Mouse (Mus musculus) heart, embryonic 11.5 days (tissue): ENCODE data around the gene Gm5725. TPM values are rescaled to one million over a fixed set of nuclear protein-coding genes. Genes with fewer than 3 reads are reported as not detected.
"Not testable (repeated sequence)": the region's sequence is repeated elsewhere in the genome, so short reads cannot be mapped to it uniquely, and the experiment has no call there.

Experiments used
- ATAC-seq: fragments of 200-750 bp; cut with Nextera tagmentation; replicated peaks from 2 replicates; pipeline ENCODE4 v1.8.0; 2017; ENCODE audit warnings: moderate library complexity; ENCODE audit not compliant: insufficient number of reproducible peaks, low FRiP score, low TSS enrichment
- H3K27ac ChIP-seq: fragments of 300-500 bp; sonication (generic); 2 replicates; pipeline ENCODE4 v1.5.1; 2014; ENCODE audit warnings: mild to moderate bottlenecking, low read depth, low read length
- H3K27me3 ChIP-seq: fragments of 300-500 bp; sonication (generic); 2 replicates; pipeline ENCODE4 v1.6.1; 2014; ENCODE audit warnings: mild to moderate bottlenecking, low read length, mixed read lengths; ENCODE audit not compliant: control insufficient read depth, insufficient read depth
- H3K36me3 ChIP-seq: fragments of 300-500 bp; sonication (generic); 2 replicates; pipeline ENCODE4 v1.6.1; 2014; ENCODE audit warnings: mild to moderate bottlenecking, low read length, moderate library complexity, mixed read lengths; ENCODE audit not compliant: control insufficient read depth, insufficient read depth
- H3K4me1 ChIP-seq: fragments of 300-500 bp; sonication (generic); 2 replicates; pipeline ENCODE4 v1.6.1; 2014; ENCODE audit warnings: low read length; ENCODE audit not compliant: control insufficient read depth, insufficient read depth
- H3K4me2 ChIP-seq: fragments of 300-500 bp; sonication (generic); 2 replicates; pipeline ENCODE4 v1.6.1; 2014; ENCODE audit warnings: mild to moderate bottlenecking, moderate library complexity
- H3K4me3 ChIP-seq: fragments of 300-500 bp; sonication (generic); 2 replicates; pipeline ENCODE4 v1.5.1; 2014; ENCODE audit warnings: low read depth, low read length
- H3K9ac ChIP-seq: fragments of 300-500 bp; sonication (generic); 2 replicates; pipeline ENCODE4 v1.6.1; 2014; ENCODE audit warnings: mild to moderate bottlenecking, low read depth, low read length, moderate library complexity
- H3K9me3 ChIP-seq: fragments of 300-500 bp; sonication (generic); replicated peaks from 2 replicates; pipeline ENCODE4 v1.6.1; 2016; ENCODE audit warnings: low read length; ENCODE audit not compliant: control insufficient read depth
- WGBS: fragments of 180-500 bp; shearing (Covaris S2); extraction: QIAGEN DNeasy Blood & Tissue Kit; methylation state at CpG from one replicate; pipeline ENCODE4 v1.1.7; 2014; ENCODE audit not compliant: insufficient replicate concordance; 5-methylcytosine and 5-hydroxymethylcytosine counted together
- polyA plus RNA-seq: library from polyadenylated mRNA; unstranded; fragments of >200 nt; fragmentation: Nextera tagmentation; extraction: Ambion mirVana; gene quantifications from 2 replicates; pipeline ENCODE4 v1.2.1, GENCODE M21; 2014

Gm5725 gene
- not detected in 2 replicates for polyA plus RNA-seq

DNA sequence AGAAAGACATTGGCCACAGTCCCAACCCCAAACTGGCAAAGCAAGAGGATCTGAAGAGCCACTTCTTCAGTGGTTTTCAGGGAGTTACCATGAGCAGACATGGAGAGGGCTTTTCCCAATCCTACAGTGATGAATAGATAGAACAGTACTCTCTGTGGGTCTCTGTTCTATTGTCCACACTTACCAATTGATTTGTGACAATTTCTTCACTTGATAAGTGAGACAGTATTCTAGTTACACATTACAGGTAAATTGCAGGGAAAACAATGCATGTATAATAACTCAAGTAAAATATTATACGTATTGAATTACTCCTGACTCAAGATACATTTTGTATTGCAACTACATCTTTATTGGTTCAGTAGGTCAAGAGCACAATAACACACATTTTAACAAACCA, at the start of gene Gm5725:
Gene Gm5725 (minus strand): TSS at position 101 of the 400 bp plus-strand sequence.
- H3K4me1 ChIP-seq, H3K4me2 ChIP-seq, H3K36me3 ChIP-seq, H3K9ac ChIP-seq, ATAC-seq, H3K9me3 ChIP-seq, H3K27me3 ChIP-seq, H3K27ac ChIP-seq, H3K4me3 ChIP-seq: not testable (repeated sequence)
- no CpG with 5 or more reads among the region's 1 CpGs for WGBS

DNA sequence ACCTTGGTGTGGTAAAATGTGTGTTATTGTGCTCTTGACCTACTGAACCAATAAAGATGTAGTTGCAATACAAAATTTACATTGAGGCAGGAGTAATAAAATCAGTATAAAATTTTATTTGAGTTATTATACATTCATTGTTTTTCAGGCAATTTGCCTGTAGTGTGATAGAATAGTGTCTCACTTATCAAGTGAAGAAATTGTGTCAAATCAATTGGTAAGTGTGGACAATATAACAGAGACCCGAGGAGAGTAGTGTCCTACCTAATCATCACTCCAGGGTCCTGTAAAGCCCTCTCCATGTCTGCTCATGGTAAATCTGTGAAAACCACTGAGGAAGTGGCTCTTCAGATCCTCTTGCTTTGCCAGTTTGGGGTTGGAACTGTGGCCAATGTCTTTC, 12.0 kb downstream of the Gm5725 start, which contains the start of gene Vmn1r135:
Gene Vmn1r135 (plus strand): TSS at position 301 of the 400 bp plus-strand sequence.
- H3K4me2 ChIP-seq, H3K27me3 ChIP-seq, ATAC-seq, H3K4me1 ChIP-seq, H3K36me3 ChIP-seq, H3K9me3 ChIP-seq, H3K4me3 ChIP-seq, H3K9ac ChIP-seq, H3K27ac ChIP-seq: not testable (repeated sequence)
- WGBS: no CpG with 5 or more reads among the region's 1 CpGs

DNA sequence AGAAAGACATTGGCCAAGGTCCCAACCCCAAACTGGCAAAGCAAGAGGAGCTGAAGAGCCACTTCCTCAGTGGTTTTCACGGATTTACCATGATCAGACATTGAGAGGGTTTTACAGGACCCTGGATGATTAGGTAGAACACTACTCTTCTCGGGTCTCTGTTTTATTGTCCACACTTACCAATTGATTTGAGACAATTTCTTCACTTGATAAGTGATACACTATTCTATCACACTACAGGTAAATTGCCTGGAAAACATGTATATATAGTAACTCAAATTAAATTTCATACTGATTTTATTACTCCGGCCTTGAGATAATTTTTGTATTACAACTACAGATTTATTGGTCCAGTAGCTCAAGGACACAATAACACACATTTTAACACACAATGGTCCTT, 47.4 kb downstream of the Gm5725 start, which contains the start of gene Gm4177:
Gene Gm4177 (minus strand): TSS at position 101 of the 400 bp plus-strand sequence.
- WGBS: no CpG with 5 or more reads among the region's 3 CpGs
- not testable (repeated sequence) for H3K36me3 ChIP-seq, H3K4me1 ChIP-seq, H3K27ac ChIP-seq, H3K4me2 ChIP-seq, ATAC-seq, H3K9me3 ChIP-seq, H3K4me3 ChIP-seq, H3K27me3 ChIP-seq, H3K9ac ChIP-seq

Other genes starting within 250 kb of the Gm5725 start
- not detected in 2 replicates for gene Vmn1r132, start 230.2 kb downstream of the Gm5725 start, polyA plus RNA-seq
- not detected in 2 replicates for gene Gm4175, start 82.8 kb downstream of the Gm5725 start, polyA plus RNA-seq
- gene Gm4177, start 47.5 kb downstream of the Gm5725 start, polyA plus RNA-seq: not detected in 2 replicates
- not detected in 2 replicates for gene Vmn1r135, start 11.9 kb downstream of the Gm5725 start, polyA plus RNA-seq
- not detected in 2 replicates for gene Gm5891, start 77.0 kb upstream of the Gm5725 start, polyA plus RNA-seq
- not detected in 2 replicates for gene Vmn1r137, start 150.3 kb upstream of the Gm5725 start, polyA plus RNA-seq
- not detected in 2 replicates for gene Vmn1r138, start 184.6 kb upstream of the Gm5725 start, polyA plus RNA-seq
- not detected in 2 replicates for gene Gm6176, start 212.0 kb upstream of the Gm5725 start, polyA plus RNA-seq
- gene Vmn1r139, start 224.8 kb upstream of the Gm5725 start, polyA plus RNA-seq: not detected in 2 replicates